Mouse (Mus musculus) kidney, embryonic 14.5 days (tissue): ENCODE measurements at regions not wholly inside any gene's neighbourhood (a gene's known extent, or its start where the extent isn't known, plus 50 kb on each side); places are given as distances from the start of the nearest gene placed in this dataset.

Experiments used
- ATAC-seq: fragments of 200-750 bp; cut with Nextera tagmentation; 2 replicates; pipeline ENCODE4 v1.8.0; 2017; ENCODE audit warnings: moderate number of reproducible peaks, mild to moderate bottlenecking, moderate TSS enrichment, moderate library complexity; ENCODE audit not compliant: low FRiP score, low TSS enrichment
- H3K27ac ChIP-seq: fragments of 300-500 bp; sonication (generic); 2 replicates; pipeline ENCODE4 v1.5.1; 2014; ENCODE audit warnings: low read depth, mild to moderate bottlenecking, low read length, moderate library complexity, mixed read lengths
- H3K27me3 ChIP-seq: fragments of 300-500 bp; sonication (generic); 2 replicates; pipeline ENCODE4 v1.6.1; 2014; ENCODE audit warnings: mild to moderate bottlenecking, low read length; ENCODE audit not compliant: control insufficient read depth, insufficient read depth
- H3K36me3 ChIP-seq: fragments of 300-500 bp; sonication (generic); 2 replicates; pipeline ENCODE4 v1.6.1; 2014; ENCODE audit warnings: low read length, mixed read lengths; ENCODE audit not compliant: control insufficient read depth, insufficient read depth
- H3K4me1 ChIP-seq: fragments of 300-500 bp; sonication (generic); 2 replicates; pipeline ENCODE4 v1.6.1; 2014; ENCODE audit warnings: low read length, mixed read lengths; ENCODE audit not compliant: control insufficient read depth, insufficient read depth
- H3K4me2 ChIP-seq: fragments of 300-500 bp; sonication (generic); replicated peaks from 2 replicates; pipeline ENCODE4 v1.6.1; 2014; ENCODE audit warnings: low read depth, mild to moderate bottlenecking, low read length
- H3K4me3 ChIP-seq: fragments of 300-500 bp; sonication (generic); 2 replicates; pipeline ENCODE4 v1.5.1; 2014; ENCODE audit warnings: mild to moderate bottlenecking, low read length
- H3K9ac ChIP-seq: fragments of 300-500 bp; sonication (generic); 2 replicates; pipeline ENCODE4 v1.6.1; 2014; ENCODE audit warnings: low read depth, mild to moderate bottlenecking, low read length, moderate library complexity
- H3K9me3 ChIP-seq: fragments of 300-500 bp; sonication (generic); 2 replicates; pipeline ENCODE4 v1.6.1; 2016; ENCODE audit warnings: low read length; ENCODE audit not compliant: control insufficient read depth
- WGBS: fragments of 180-500 bp; shearing (Covaris S2); extraction: QIAGEN DNeasy Blood & Tissue Kit; methylation state at CpG from one replicate; pipeline ENCODE4 v1.1.7; 2014; 5-methylcytosine and 5-hydroxymethylcytosine counted together

DNA sequence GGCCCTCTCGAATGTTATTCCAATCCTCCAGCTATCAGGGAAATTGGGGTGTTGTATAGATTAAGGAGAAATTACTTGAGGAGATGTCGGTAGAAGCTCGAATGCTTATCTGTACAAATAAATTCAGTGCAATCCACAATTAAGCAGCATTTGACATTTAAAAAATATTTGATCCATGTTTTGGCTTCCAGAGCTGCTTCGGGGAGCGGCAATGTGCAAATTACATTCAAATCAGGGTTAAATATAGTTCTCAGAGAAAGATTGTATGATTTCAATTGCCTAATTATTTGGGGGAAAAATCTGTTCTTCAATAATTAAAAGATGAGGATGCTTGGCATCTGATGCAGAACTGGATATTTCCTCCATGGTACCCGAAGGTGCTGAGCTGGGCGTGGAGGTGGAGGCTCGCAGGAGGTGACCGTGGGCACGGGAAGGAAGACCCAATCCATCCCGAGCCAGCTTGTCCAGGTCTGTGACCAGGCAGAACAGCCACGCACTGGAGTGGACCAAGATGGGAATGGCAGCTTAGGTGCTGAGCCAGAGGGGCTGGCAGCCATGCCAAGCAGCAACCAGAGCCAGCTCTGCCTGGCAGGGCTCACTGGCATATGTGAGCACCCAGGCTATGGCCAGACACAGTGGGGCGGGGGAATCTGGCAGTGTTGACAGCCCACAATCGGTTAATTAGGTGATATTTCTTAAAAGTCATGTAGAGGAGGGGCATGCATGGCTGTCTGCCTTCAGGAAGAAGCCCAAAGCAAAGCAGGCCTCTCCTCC is 117.5 kb downstream of the Kif26a start:
- Histone ChIP-seq H3K27ac (no peak overlapping the region), H3K27me3 (peaks cover 9% of the 10 kb centered on the region), H3K4me2 (no peak overlapping the region), H3K9me3 (no peaks in the 10 kb centered on the region), H3K4me1 (0 out of 2 replicates have a peak, but pooled peaks cover 9% of the 10 kb centered on the region), H3K4me3 (no peak overlapping the region), H3K36me3 (no peaks in the 10 kb centered on the region), H3K9ac (no peak overlapping the region)
- ATAC-seq, result no peak
- WGBS, result 83% methylated on average over 14 of the region's 14 CpGs

DNA sequence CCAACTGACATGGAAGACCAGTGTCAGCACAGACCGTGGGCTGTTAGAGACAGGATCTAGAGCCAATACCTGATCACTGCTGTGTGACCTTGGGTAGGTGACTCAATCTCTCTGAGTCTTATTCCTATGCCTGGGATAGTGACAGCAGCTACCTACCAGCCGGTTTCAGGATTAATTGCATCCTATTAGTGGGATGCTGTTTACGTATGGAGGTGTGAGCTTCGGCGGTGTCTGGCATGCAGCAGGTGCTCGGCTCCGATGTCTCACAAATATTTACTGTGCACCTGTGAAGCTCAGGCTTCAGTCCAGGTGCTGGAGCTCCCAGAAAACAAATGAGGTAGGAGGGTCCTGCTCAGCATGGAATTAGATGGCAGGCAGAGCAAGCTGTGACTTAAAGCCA is 118.2 kb downstream of the Kif26a start:
- 0 out of 2 replicates have a peak, but pooled peaks cover 9% of the 10 kb centered on the region for H3K4me1 ChIP-seq
- no peak overlapping the region for H3K4me2 ChIP-seq
- H3K36me3 ChIP-seq, result no peaks in the 10 kb centered on the region
- H3K9me3 ChIP-seq, result no peaks in the 10 kb centered on the region
- no peak overlapping the region for H3K4me3 ChIP-seq
- no peak overlapping the region for H3K27ac ChIP-seq
- no peak overlapping the region for H3K9ac ChIP-seq
- WGBS, result 73% methylated on average over 7 of the region's 7 CpGs
- peaks cover 9% of the 10 kb centered on the region for H3K27me3 ChIP-seq
- no peak for ATAC-seq

DNA sequence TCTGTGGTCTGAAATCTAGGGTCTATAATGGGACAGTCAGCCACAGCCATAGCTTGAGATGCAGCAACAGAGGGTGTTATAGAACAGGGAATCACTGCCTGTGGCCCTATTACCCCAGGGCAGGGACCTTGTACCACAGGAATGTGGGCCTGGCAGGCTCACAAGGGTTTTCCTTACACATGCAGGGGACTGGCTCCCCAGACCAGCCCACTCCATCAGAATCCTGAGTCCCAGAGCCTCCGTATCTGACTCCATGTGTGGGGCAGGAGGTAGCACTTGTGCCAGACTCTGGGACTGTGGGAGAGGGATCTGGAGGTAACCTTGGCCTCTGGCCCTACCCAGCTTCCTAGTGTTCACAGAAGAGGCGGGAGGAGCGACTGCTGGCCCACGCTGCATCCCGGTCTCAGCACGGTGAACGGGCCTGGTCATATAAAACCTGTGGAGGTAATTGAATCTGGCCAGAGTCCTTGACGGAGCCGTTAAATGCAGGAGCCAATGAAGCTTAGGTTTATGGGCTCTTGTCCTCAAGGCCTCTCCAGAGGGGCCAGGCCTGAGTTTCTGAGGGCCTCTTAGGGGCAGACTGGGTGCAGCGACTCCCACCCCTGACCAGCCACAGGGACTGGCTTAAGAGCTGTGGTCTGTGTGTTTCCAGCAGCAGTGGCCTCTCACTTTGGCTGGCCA is 119.4 kb downstream of the Kif26a start:
- WGBS, result 16% methylated on average over 10 of the region's 10 CpGs
- no peaks in the 10 kb centered on the region for H3K36me3 ChIP-seq
- no peak overlapping the region for H3K27ac ChIP-seq
- ATAC-seq, result peak; percentile 48; the same call in 1 of the 2 replicates
- H3K4me2 ChIP-seq, result no peak overlapping the region
- H3K9me3 ChIP-seq, result no peaks in the 10 kb centered on the region
- peaks cover 9% of the 10 kb centered on the region for H3K27me3 ChIP-seq
- H3K4me3 ChIP-seq, result no peak overlapping the region
- 0 out of 2 replicates have a peak, but pooled peaks cover 9% of the 10 kb centered on the region for H3K4me1 ChIP-seq
- H3K9ac ChIP-seq, result no peak overlapping the region; the same call in 1 of the 2 replicates

DNA sequence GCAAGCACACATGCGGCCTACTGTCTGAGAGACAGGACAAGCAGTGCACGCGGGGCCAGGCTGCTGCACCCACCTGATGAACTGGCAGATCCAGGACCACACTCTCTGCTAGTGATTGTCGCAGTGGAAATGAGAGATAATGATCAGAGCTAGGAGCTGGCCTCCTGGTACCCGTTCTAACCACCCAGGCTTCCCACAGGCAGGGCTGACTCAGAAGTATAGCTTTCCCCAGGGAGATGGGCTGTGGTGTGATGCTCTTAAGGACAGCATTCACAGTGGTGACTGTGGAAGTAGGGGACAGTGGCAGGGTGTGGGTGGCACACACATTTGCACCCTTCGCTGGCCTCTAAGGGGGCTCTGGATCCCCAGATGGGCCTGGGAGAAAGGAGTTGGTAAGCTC is 128.0 kb downstream of the Kif26a start:
- H3K4me1 ChIP-seq, result peaks cover 11% of the 10 kb centered on the region
- H3K27me3 ChIP-seq, result no peaks in the 10 kb centered on the region
- no peak overlapping the region for H3K9ac ChIP-seq
- no peak for ATAC-seq
- H3K4me3 ChIP-seq, result no peak overlapping the region
- WGBS, result 76% methylated on average over 6 of the region's 6 CpGs
- no peaks in the 10 kb centered on the region for H3K9me3 ChIP-seq
- H3K27ac ChIP-seq, result no peak overlapping the region
- no peaks in the 10 kb centered on the region for H3K36me3 ChIP-seq
- no peak overlapping the region for H3K4me2 ChIP-seq

DNA sequence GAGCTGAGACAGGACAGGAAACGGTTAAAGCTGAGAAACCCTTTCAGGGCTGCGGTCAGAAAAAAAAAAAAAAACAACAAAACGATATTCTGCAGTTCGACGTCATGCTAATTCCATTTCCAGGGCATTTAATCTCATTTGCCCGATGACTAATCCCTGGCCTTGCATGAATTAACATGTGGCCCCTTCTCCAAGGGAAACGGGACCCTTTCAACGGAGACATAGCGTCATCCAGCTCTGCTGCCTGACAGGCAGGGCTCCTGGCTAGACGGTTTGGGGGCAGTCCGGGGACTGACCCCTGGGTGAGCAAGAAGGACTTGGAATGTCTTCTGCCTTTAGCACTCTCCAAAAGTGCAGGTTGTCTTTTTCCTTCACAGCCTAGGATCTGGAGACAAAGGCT is 128.7 kb downstream of the Kif26a start:
- no peak overlapping the region for H3K4me2 ChIP-seq
- 33% methylated on average over 11 of the region's 11 CpGs for WGBS
- H3K27me3 ChIP-seq, result no peaks in the 10 kb centered on the region
- no peaks in the 10 kb centered on the region for H3K9me3 ChIP-seq
- peaks cover 11% of the 10 kb centered on the region for H3K4me1 ChIP-seq
- H3K27ac ChIP-seq, result no peak overlapping the region
- no peak for ATAC-seq
- H3K9ac ChIP-seq, result no peak overlapping the region
- H3K4me3 ChIP-seq, result no peak overlapping the region
- no peaks in the 10 kb centered on the region for H3K36me3 ChIP-seq

DNA sequence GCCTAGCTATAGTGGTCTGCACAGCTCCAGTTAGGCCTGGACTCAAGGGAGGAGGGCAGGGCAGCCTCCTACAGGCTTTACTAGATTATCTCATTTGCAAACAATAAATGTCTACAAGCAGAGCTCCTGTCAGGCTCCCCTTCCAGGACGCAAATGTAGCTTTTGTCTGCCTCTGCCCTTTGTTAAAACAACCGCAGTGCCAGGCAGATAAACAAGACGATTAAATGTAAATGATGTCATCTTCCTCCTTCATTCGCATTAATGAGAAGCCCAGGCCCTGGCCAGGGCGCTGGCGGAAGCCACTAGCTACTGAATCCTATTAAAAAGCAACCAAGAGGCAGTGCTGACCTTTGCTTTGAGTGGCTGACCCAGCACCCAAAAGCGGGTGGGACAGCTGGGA is 130.6 kb downstream of the Kif26a start:
- Histone ChIP-seq H3K27me3 (no peaks in the 10 kb centered on the region), H3K9ac (no peak overlapping the region), H3K4me3 (no peak overlapping the region), H3K4me2 (no peak overlapping the region), H3K4me1 (peaks cover 11% of the 10 kb centered on the region), H3K36me3 (no peaks in the 10 kb centered on the region), H3K27ac (no peak overlapping the region), H3K9me3 (no peaks in the 10 kb centered on the region)
- no peak for ATAC-seq
- 44% methylated on average over 7 of the region's 7 CpGs for WGBS

DNA sequence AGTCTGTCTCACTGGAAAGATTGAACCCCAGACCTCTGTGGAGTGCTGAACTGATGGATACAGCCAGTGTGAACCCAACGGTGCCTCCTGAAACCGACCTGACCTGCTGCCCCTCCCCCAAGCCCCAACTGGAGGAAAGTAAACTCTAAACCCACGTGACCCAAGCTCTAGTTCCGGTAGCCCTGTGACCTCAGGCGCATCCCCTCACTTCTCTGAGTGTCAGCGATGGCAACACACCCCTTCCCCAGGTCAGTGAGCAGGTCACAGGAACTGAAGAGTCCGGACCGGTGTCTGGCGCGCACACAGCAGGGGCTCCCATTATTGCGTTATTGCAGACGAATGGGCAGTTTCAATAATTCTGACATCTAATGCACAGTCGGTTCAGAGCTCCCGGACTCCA is 131.5 kb downstream of the Kif26a start:
- Histone ChIP-seq H3K4me3 (no peak overlapping the region), H3K27ac (no peak overlapping the region), H3K9ac (no peak overlapping the region), H3K4me1 (peaks cover 11% of the 10 kb centered on the region), H3K4me2 (no peak overlapping the region), H3K27me3 (no peaks in the 10 kb centered on the region), H3K9me3 (no peaks in the 10 kb centered on the region), H3K36me3 (no peaks in the 10 kb centered on the region)
- 29% methylated on average over 14 of the region's 14 CpGs for WGBS
- ATAC-seq, result 0 out of 2 replicates have a peak, but pooled peaks have one; percentile 25

DNA sequence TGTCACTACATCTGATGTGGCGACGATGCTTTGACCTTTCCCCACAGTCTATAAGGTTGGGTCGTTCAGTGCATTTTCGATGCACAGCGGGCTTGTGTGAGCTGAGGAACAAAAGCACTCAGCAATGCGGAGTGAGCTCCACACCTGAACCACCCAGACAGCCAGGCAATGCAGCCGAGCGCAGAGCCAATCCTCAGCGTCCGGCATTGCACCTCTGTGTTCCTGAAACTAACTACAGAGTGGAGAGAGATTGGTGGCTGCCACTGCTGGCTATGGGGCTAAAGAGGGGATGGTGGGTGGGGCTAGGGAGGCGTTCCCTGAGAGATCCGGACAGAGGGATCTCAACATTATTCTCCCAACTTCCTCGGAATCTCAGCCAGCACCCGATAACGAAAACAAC is 139.1 kb downstream of the Kif26a start:
- Histone ChIP-seq H3K9ac (no peak overlapping the region), H3K4me3 (no peak overlapping the region), H3K27me3 (no peaks in the 10 kb centered on the region; the same call in 1 of the 2 replicates), H3K9me3 (no peaks in the 10 kb centered on the region), H3K4me2 (no peak overlapping the region), H3K27ac (no peak overlapping the region), H3K4me1 (no peaks in the 10 kb centered on the region), H3K36me3 (no peaks in the 10 kb centered on the region)
- 41% methylated on average over 15 of the region's 15 CpGs for WGBS
- ATAC-seq, result no peak

DNA sequence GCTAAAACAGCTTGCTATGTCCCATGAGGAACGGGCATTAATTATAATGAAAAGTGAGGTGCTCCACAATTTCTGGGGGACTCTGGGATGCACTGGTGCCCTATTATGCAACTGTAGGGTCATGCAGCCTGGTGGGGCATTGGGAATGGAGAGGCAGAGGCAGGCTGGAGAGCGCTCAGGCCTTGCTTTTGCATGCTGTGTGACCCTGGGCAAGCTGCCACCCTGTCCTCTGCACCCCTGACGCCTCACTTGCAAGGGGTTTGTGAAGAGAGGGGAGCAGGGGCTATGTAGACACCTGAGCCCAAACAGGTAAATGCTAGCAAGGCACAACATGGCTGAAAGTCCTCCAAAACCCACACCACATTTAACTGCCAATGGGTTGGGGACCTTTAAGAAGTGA is 142.8 kb downstream of the Kif26a start:
- ATAC-seq, result no peak
- H3K4me3 ChIP-seq, result no peak overlapping the region
- WGBS, result 79% methylated on average over 3 of the region's 3 CpGs

More for the DNA sequence above, 142.8 kb downstream of the Kif26a start:
- no peaks in the 10 kb centered on the region for H3K36me3 ChIP-seq
- peaks cover 4% of the 10 kb centered on the region; the same call in 1 of the 2 replicates for H3K27me3 ChIP-seq
- H3K9me3 ChIP-seq, result no peaks in the 10 kb centered on the region
- H3K9ac ChIP-seq, result no peak overlapping the region
- H3K4me2 ChIP-seq, result no peak overlapping the region
- no peak overlapping the region for H3K27ac ChIP-seq
- H3K4me1 ChIP-seq, result no peaks in the 10 kb centered on the region
